Mouse (Mus musculus) thymus, adult 2 months (tissue): ENCODE measurements around the gene Whrn.

Source experiments
- CTCF ChIP-seq: fragments of 200-500 bp; IDR thresholded peaks from 2 replicates; pipeline ENCODE4 v1.5.1; 2012; ENCODE audit warnings: mild to moderate bottlenecking, control low read depth, low read length, moderate library complexity, borderline replicate concordance; ENCODE audit not compliant: control insufficient read depth, poor library complexity, insufficient read depth; ENCODE audit errors: extremely low read depth
- POLR2A ChIP-seq: fragments of 200-500 bp; IDR thresholded peaks from 2 replicates; pipeline ENCODE4 v1.6.1; 2012; ENCODE audit warnings: mild to moderate bottlenecking, low read length, control low read depth, moderate library complexity; ENCODE audit not compliant: control insufficient read depth, poor library complexity, insufficient read depth; ENCODE audit errors: extremely low read depth

DNA sequence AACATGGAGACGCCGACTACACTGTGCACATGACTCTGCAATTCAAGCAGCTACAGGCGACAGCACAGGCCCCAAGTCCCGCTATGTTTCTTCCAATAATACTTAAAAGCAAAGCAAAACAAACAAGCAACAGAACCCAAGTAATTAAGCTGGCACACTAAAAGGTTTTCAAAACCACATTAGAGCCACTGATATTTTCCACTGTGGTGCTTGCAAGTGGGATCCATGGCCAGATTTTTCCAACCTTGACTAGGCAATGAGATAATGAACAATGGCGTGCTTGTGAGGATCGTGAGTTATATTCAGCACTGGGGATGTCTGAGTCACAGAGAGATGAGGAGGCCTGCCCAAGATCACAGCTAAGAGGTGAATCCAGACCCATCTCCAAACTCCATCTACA is 8.5 kb downstream of the Whrn start:
- no peak for TF ChIP-seq POLR2A
- TF ChIP-seq CTCF: no peak
